Mouse (Mus musculus): ENCODE results near the gene Figla.

The Figla gene

DNA sequence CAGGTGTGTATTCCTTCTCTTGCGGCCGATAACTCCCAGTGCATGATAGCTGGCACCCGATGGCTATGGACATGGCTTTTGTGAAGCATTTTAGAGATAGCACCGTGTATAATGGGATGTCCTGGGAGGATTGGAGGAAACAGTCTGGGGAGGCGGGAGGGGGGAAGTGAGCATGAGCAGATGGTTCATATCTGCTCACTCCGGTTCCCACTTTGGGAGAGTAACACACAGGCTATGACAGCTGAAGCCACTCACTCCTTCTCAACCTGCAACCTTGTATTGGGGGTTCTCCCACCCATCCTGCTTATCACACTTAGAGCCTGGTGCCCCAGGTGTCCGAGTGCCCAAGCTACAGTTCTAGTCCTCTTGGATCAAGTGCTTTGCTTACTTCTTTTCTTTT is 54.3 kb downstream of the Figla start:
- DNase-seq (ENCODE audit: low spot score) = no peak
